Mouse (Mus musculus): Measurements from ENCODE around the gene Rab30. TPM values are rescaled to one million over a fixed set of nuclear protein-coding genes. Genes with fewer than 3 reads are reported as not detected.
"Not testable (repeated sequence)": the region's sequence is repeated elsewhere in the genome, so short reads cannot be mapped to it uniquely, and the experiment has no call there.

The Rab30 gene
- polyA plus RNA-seq, 1 experiment from 2014 or later, result 8.3 TPM

DNA sequence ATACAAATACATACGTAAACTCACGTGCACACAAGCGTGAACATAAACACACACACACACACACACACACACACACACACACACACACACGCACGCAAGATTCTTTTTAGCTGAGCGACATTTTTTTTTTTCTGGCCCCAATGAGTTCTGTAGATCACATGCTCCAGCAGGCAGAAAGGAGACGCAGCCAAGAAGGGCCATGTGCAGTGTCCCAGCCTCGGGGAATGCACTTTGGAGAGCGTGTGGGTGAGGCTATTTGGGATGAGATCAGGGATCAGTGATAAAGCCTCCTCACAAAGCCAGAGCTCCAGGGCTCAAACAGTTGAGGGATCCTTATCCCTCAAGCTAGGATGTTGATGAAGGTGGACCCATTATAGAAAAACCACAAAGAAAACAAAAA, 24.0 kb downstream of the Rab30 start:
- no peak overlapping the region for H3K27ac ChIP-seq (ENCODE audit: low read depth, low read length)
- H3K27me3 ChIP-seq (ENCODE audit: control insufficient read depth, insufficient read depth, low read length), result no peaks in the 10 kb centered on the region
- H3K9me3 ChIP-seq (replicated peaks; ENCODE audit: control insufficient read depth, low read length), result no peaks in the 10 kb centered on the region
- no peak overlapping the region for H3K9ac ChIP-seq (ENCODE audit: low read depth, low read length)
- 65% methylated on average over 9 of the region's 9 CpGs for WGBS (ENCODE audit: insufficient replicate concordance)
- no peak for ATAC-seq (replicated peaks; ENCODE audit: insufficient number of reproducible peaks, low FRiP score, low TSS enrichment)
- no peaks in the 10 kb centered on the region for H3K4me1 ChIP-seq (ENCODE audit: control insufficient read depth, insufficient read depth, low read length)
- no peak overlapping the region for H3K4me2 ChIP-seq
- H3K4me3 ChIP-seq (ENCODE audit: low read depth, low read length), result no peak overlapping the region
- no peaks in the 10 kb centered on the region for H3K36me3 ChIP-seq (ENCODE audit: control insufficient read depth, insufficient read depth, low read length)

- Histone ChIP-seq H3K27me3 (ENCODE audit: control insufficient read depth, insufficient read depth, low read length) (no peaks in the 10 kb centered on the region), H3K4me2 (no peak overlapping the region), H3K9ac (ENCODE audit: low read depth, low read length) (no peak overlapping the region), H3K4me1 (ENCODE audit: control insufficient read depth, insufficient read depth, low read length) (no peaks in the 10 kb centered on the region), H3K27ac (ENCODE audit: low read depth, low read length) (no peak overlapping the region), H3K36me3 (ENCODE audit: control insufficient read depth, insufficient read depth, low read length) (no peaks in the 10 kb centered on the region), H3K4me3 (ENCODE audit: low read depth, low read length) (no peak overlapping the region), H3K9me3 (replicated peaks; ENCODE audit: control insufficient read depth, low read length) (no peaks in the 10 kb centered on the region)
- no peak for ATAC-seq (replicated peaks; ENCODE audit: insufficient number of reproducible peaks, low FRiP score, low TSS enrichment)
- WGBS (ENCODE audit: insufficient replicate concordance), result 82% methylated on average over 9 of the region's 9 CpGs
These were observed 25.0 kb downstream of the Rab30 start for GRCm38 (mm10) chr7:92766096-92767090.

- H3K4me2 ChIP-seq; H3K9ac ChIP-seq (ENCODE audit: low read depth, low read length); H3K27me3 ChIP-seq (ENCODE audit: control insufficient read depth, insufficient read depth, low read length); H3K9me3 ChIP-seq (replicated peaks; ENCODE audit: control insufficient read depth, low read length); ATAC-seq (replicated peaks; ENCODE audit: insufficient number of reproducible peaks, low FRiP score, low TSS enrichment); H3K4me3 ChIP-seq (ENCODE audit: low read depth, low read length); H3K4me1 ChIP-seq (ENCODE audit: control insufficient read depth, insufficient read depth, low read length); H3K36me3 ChIP-seq (ENCODE audit: control insufficient read depth, insufficient read depth, low read length); H3K27ac ChIP-seq (ENCODE audit: low read depth, low read length): not testable (repeated sequence)
- 92% methylated on average over 12 of the region's 12 CpGs for WGBS (ENCODE audit: insufficient replicate concordance)
These were observed 26.7 kb downstream of the Rab30 start for GRCm38 (mm10) chr7:92768116-92768515.

GRCm38 (mm10) chr7:92768859-92769258, 27.5 kb downstream of the Rab30 start:
- 59% methylated on average over 7 of the region's 7 CpGs for WGBS (ENCODE audit: insufficient replicate concordance)
- H3K27me3 ChIP-seq (ENCODE audit: control insufficient read depth, insufficient read depth, low read length), result no peaks in the 10 kb centered on the region
- H3K4me1 ChIP-seq (ENCODE audit: control insufficient read depth, insufficient read depth, low read length), result no peaks in the 10 kb centered on the region
- no peak overlapping the region for H3K4me3 ChIP-seq (ENCODE audit: low read depth, low read length)
- H3K4me2 ChIP-seq, result no peak overlapping the region
- H3K9me3 ChIP-seq (replicated peaks; ENCODE audit: control insufficient read depth, low read length), result no peaks in the 10 kb centered on the region
- H3K36me3 ChIP-seq (ENCODE audit: control insufficient read depth, insufficient read depth, low read length), result no peaks in the 10 kb centered on the region
- no peak for ATAC-seq (replicated peaks; ENCODE audit: insufficient number of reproducible peaks, low FRiP score, low TSS enrichment)
- H3K9ac ChIP-seq (ENCODE audit: low read depth, low read length), result no peak overlapping the region
- H3K27ac ChIP-seq (ENCODE audit: low read depth, low read length), result no peak overlapping the region

- 82% methylated on average over 3 of the region's 3 CpGs for WGBS (ENCODE audit: insufficient replicate concordance)
These were observed 31.6 kb downstream of the Rab30 start for GRCm38 (mm10) chr7:92773006-92773405.

GRCm38 (mm10) chr7:92773596-92773995, 32.2 kb downstream of the Rab30 start:
- Histone ChIP-seq H3K9ac (ENCODE audit: low read depth, low read length) (no peak overlapping the region), H3K4me3 (ENCODE audit: low read depth, low read length) (no peak overlapping the region), H3K4me1 (ENCODE audit: control insufficient read depth, insufficient read depth, low read length) (peaks cover 12% of the 10 kb centered on the region), H3K9me3 (replicated peaks; ENCODE audit: control insufficient read depth, low read length) (no peaks in the 10 kb centered on the region), H3K4me2 (no peak overlapping the region), H3K27ac (ENCODE audit: low read depth, low read length) (no peak overlapping the region), H3K27me3 (ENCODE audit: control insufficient read depth, insufficient read depth, low read length) (no peaks in the 10 kb centered on the region), H3K36me3 (ENCODE audit: control insufficient read depth, insufficient read depth, low read length) (no peaks in the 10 kb centered on the region)
- ATAC-seq (replicated peaks; ENCODE audit: insufficient number of reproducible peaks, low FRiP score, low TSS enrichment), result no peak
- WGBS (ENCODE audit: insufficient replicate concordance), result 81% methylated on average over 3 of the region's 3 CpGs

More at GRCm38 (mm10) chr7:92773006-92773405, 31.6 kb downstream of the Rab30 start:
- no peak overlapping the region for H3K4me3 ChIP-seq (ENCODE audit: low read depth, low read length)
- no peak overlapping the region for H3K27ac ChIP-seq (ENCODE audit: low read depth, low read length)
- H3K4me2 ChIP-seq, result no peak overlapping the region
- no peaks in the 10 kb centered on the region for H3K27me3 ChIP-seq (ENCODE audit: control insufficient read depth, insufficient read depth, low read length)
- H3K9me3 ChIP-seq (replicated peaks; ENCODE audit: control insufficient read depth, low read length), result no peaks in the 10 kb centered on the region
- peaks cover 12% of the 10 kb centered on the region for H3K4me1 ChIP-seq (ENCODE audit: control insufficient read depth, insufficient read depth, low read length)
- no peak for ATAC-seq (replicated peaks; ENCODE audit: insufficient number of reproducible peaks, low FRiP score, low TSS enrichment)
- no peak overlapping the region for H3K9ac ChIP-seq (ENCODE audit: low read depth, low read length)
- H3K36me3 ChIP-seq (ENCODE audit: control insufficient read depth, insufficient read depth, low read length), result no peaks in the 10 kb centered on the region

DNA sequence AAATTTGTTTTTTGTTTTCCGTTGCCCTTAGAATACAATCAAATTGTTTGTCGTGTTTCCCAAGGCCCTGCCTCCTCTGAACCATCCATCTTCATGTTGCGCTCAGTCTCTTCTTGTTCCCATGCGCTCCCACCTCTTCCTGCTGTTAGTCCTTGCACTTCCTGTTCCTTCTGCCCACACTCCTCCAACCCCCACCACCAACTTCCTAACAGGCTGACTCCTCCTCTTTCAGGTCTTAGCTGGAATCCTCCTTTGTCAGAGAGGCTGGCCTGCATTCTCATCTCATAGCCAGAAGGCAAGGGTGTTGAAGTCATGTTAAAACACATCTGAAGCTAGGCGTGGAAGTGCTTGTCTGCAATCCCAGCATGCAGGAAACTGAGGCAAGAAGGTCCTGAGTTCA, 33.3 kb downstream of the Rab30 start:
- no peaks in the 10 kb centered on the region for H3K27me3 ChIP-seq (ENCODE audit: control insufficient read depth, insufficient read depth, low read length)
- H3K4me1 ChIP-seq (ENCODE audit: control insufficient read depth, insufficient read depth, low read length), result peaks cover 12% of the 10 kb centered on the region
- H3K9ac ChIP-seq (ENCODE audit: low read depth, low read length), result no peak overlapping the region
- no peak for ATAC-seq (replicated peaks; ENCODE audit: insufficient number of reproducible peaks, low FRiP score, low TSS enrichment)
- no peak overlapping the region for H3K27ac ChIP-seq (ENCODE audit: low read depth, low read length)
- no peak overlapping the region for H3K4me3 ChIP-seq (ENCODE audit: low read depth, low read length)
- 89% methylated on average over 5 of the region's 5 CpGs for WGBS (ENCODE audit: insufficient replicate concordance)
- no peaks in the 10 kb centered on the region for H3K36me3 ChIP-seq (ENCODE audit: control insufficient read depth, insufficient read depth, low read length)
- no peak overlapping the region for H3K4me2 ChIP-seq
- no peaks in the 10 kb centered on the region for H3K9me3 ChIP-seq (replicated peaks; ENCODE audit: control insufficient read depth, low read length)

GRCm38 (mm10) chr7:92775703-92776102, 34.3 kb downstream of the Rab30 start:
- no peaks in the 10 kb centered on the region for H3K36me3 ChIP-seq (ENCODE audit: control insufficient read depth, insufficient read depth, low read length)
- peaks cover 12% of the 10 kb centered on the region for H3K4me1 ChIP-seq (ENCODE audit: control insufficient read depth, insufficient read depth, low read length)
- 47% methylated on average over 2 of the region's 2 CpGs for WGBS (ENCODE audit: insufficient replicate concordance)
- no peaks in the 10 kb centered on the region for H3K27me3 ChIP-seq (ENCODE audit: control insufficient read depth, insufficient read depth, low read length)
- 0 out of 2 replicates have a peak, but pooled peaks have one; percentile 14 for ATAC-seq (replicated peaks; ENCODE audit: insufficient number of reproducible peaks, low FRiP score, low TSS enrichment)
- H3K4me2 ChIP-seq, result no peak overlapping the region
- H3K4me3 ChIP-seq (ENCODE audit: low read depth, low read length), result no peak overlapping the region
- H3K9me3 ChIP-seq (replicated peaks; ENCODE audit: control insufficient read depth, low read length), result no peaks in the 10 kb centered on the region
- H3K9ac ChIP-seq (ENCODE audit: low read depth, low read length), result no peak overlapping the region
- H3K27ac ChIP-seq (ENCODE audit: low read depth, low read length), result no peak overlapping the region

Data from heart, embryonic 11.5 days (tissue).